Mouse (Mus musculus): ENCODE results near the gene Itprid1. TPM values are rescaled to one million over a fixed set of nuclear protein-coding genes. Genes with fewer than 3 reads are reported as not detected.
A peak's percentile ranks its signal among the peaks of the same experiment; 100 is the strongest.

The Itprid1 gene
- polyA plus RNA-seq, 1 experiment from 2014 or later, result 0.04 TPM

GRCm38 (mm10) chr6:55814184-55814926 lies 22.3 kb upstream of the Itprid1 start:
- Histone ChIP-seq H3K4me3 (no peak overlapping the region), H3K27ac (no peak overlapping the region), H3K4me1 (no peaks in the 10 kb centered on the region), H3K36me3 (no peaks in the 10 kb centered on the region), H3K9me3 (replicated peaks) (no peaks in the 10 kb centered on the region), H3K27me3 (ENCODE audit: low read depth, poor library complexity, severe bottlenecking) (no peaks in the 10 kb centered on the region)
- WGBS, result 77% methylated on average over 12 of the region's 12 CpGs
- DNase-seq (ENCODE audit: low spot score), result no peak

GRCm38 (mm10) chr6:55816911-55817310 lies 19.8 kb upstream of the Itprid1 start:
- no peak overlapping the region for H3K27ac ChIP-seq
- 91% methylated on average over 5 of the region's 5 CpGs for WGBS
- H3K9me3 ChIP-seq (replicated peaks), result no peaks in the 10 kb centered on the region
- no peaks in the 10 kb centered on the region for H3K36me3 ChIP-seq
- no peak for DNase-seq (ENCODE audit: low spot score)
- H3K27me3 ChIP-seq (ENCODE audit: low read depth, poor library complexity, severe bottlenecking), result no peaks in the 10 kb centered on the region
- H3K4me3 ChIP-seq, result no peak overlapping the region
- H3K4me1 ChIP-seq, result no peaks in the 10 kb centered on the region

GRCm38 (mm10) chr6:55829722-55830121 lies 7.0 kb upstream of the Itprid1 start:
- no peak overlapping the region for H3K4me3 ChIP-seq
- WGBS, result 82% methylated on average over 6 of the region's 6 CpGs
- H3K36me3 ChIP-seq, result no peaks in the 10 kb centered on the region
- no peaks in the 10 kb centered on the region for H3K4me1 ChIP-seq
- no peak overlapping the region for H3K27ac ChIP-seq
- H3K27me3 ChIP-seq (ENCODE audit: low read depth, poor library complexity, severe bottlenecking), result no peaks in the 10 kb centered on the region
- no peaks in the 10 kb centered on the region for H3K9me3 ChIP-seq (replicated peaks)
- DNase-seq (ENCODE audit: low spot score), result no peak

- no peak for DNase-seq (ENCODE audit: low spot score)
- Histone ChIP-seq H3K9me3 (replicated peaks) (no peaks in the 10 kb centered on the region), H3K4me3 (no peak overlapping the region), H3K27me3 (ENCODE audit: low read depth, poor library complexity, severe bottlenecking) (no peaks in the 10 kb centered on the region), H3K36me3 (no peaks in the 10 kb centered on the region), H3K4me1 (no peaks in the 10 kb centered on the region), H3K27ac (no peak overlapping the region)
Measured at GRCm38 (mm10) chr6:55852589-55852988, 15.9 kb downstream of the Itprid1 start.

- no peak overlapping the region for H3K27ac ChIP-seq
- no peak overlapping the region for H3K4me3 ChIP-seq
- no peak for DNase-seq (ENCODE audit: low spot score)
- H3K27me3 ChIP-seq (ENCODE audit: low read depth, poor library complexity, severe bottlenecking), result no peaks in the 10 kb centered on the region
- no peaks in the 10 kb centered on the region for H3K9me3 ChIP-seq (replicated peaks)
- H3K4me1 ChIP-seq, result no peaks in the 10 kb centered on the region
- WGBS, result 88% methylated on average over 4 of the region's 4 CpGs
- no peaks in the 10 kb centered on the region for H3K36me3 ChIP-seq
Measured at GRCm38 (mm10) chr6:55856085-55856484, 19.4 kb downstream of the Itprid1 start.

- Histone ChIP-seq H3K27me3 (ENCODE audit: low read depth, poor library complexity, severe bottlenecking) (no peaks in the 10 kb centered on the region), H3K27ac (no peak overlapping the region), H3K4me1 (no peaks in the 10 kb centered on the region), H3K9me3 (replicated peaks) (no peaks in the 10 kb centered on the region), H3K4me3 (no peak overlapping the region), H3K36me3 (no peaks in the 10 kb centered on the region)
- no peak for DNase-seq (ENCODE audit: low spot score)
- 83% methylated on average over 2 of the region's 2 CpGs for WGBS
Measured at GRCm38 (mm10) chr6:55865206-55865605, 28.5 kb downstream of the Itprid1 start.

- DNase-seq (ENCODE audit: low spot score), result no peak
- no peak overlapping the region for H3K27ac ChIP-seq
- H3K4me3 ChIP-seq, result no peak overlapping the region
- WGBS, result 54% methylated on average over 5 of the region's 5 CpGs
- H3K27me3 ChIP-seq (ENCODE audit: low read depth, poor library complexity, severe bottlenecking), result no peaks in the 10 kb centered on the region
- peaks cover 23% of the 10 kb centered on the region for H3K4me1 ChIP-seq
- no peaks in the 10 kb centered on the region for H3K9me3 ChIP-seq (replicated peaks)
- no peaks in the 10 kb centered on the region for H3K36me3 ChIP-seq
Measured at GRCm38 (mm10) chr6:55879356-55879960, 42.8 kb downstream of the Itprid1 start.

GRCm38 (mm10) chr6:55880886-55881285 lies 44.2 kb downstream of the Itprid1 start:
- Histone ChIP-seq H3K27ac (no peak overlapping the region), H3K27me3 (ENCODE audit: low read depth, poor library complexity, severe bottlenecking) (no peaks in the 10 kb centered on the region), H3K9me3 (replicated peaks) (no peaks in the 10 kb centered on the region), H3K4me1 (peaks cover 23% of the 10 kb centered on the region), H3K36me3 (no peaks in the 10 kb centered on the region), H3K4me3 (no peak overlapping the region)
- peak; percentile 30 for DNase-seq (ENCODE audit: low spot score)
- 25% methylated on average over 3 of the region's 3 CpGs for WGBS

- WGBS, result 89% methylated on average over 1 of the region's 1 CpGs
- DNase-seq (ENCODE audit: low spot score), result no peak
- Histone ChIP-seq H3K9me3 (replicated peaks) (no peaks in the 10 kb centered on the region), H3K27ac (no peak overlapping the region), H3K27me3 (ENCODE audit: low read depth, poor library complexity, severe bottlenecking) (no peaks in the 10 kb centered on the region), H3K4me3 (no peak overlapping the region), H3K36me3 (no peaks in the 10 kb centered on the region), H3K4me1 (no peaks in the 10 kb centered on the region)
Measured at GRCm38 (mm10) chr6:55887598-55887997, 50.9 kb downstream of the Itprid1 start.

GRCm38 (mm10) chr6:55901568-55902328 lies 65.1 kb downstream of the Itprid1 start:
- Histone ChIP-seq H3K27ac (no peak overlapping the region), H3K9me3 (replicated peaks) (no peaks in the 10 kb centered on the region), H3K4me3 (no peak overlapping the region), H3K27me3 (ENCODE audit: low read depth, poor library complexity, severe bottlenecking) (no peaks in the 10 kb centered on the region), H3K4me1 (no peaks in the 10 kb centered on the region), H3K36me3 (no peaks in the 10 kb centered on the region)
- DNase-seq (ENCODE audit: low spot score), result no peak
- 83% methylated on average over 5 of the region's 5 CpGs for WGBS

GRCm38 (mm10) chr6:55902329-55902605 lies 65.6 kb downstream of the Itprid1 start:
- Histone ChIP-seq H3K4me1 (no peaks in the 10 kb centered on the region), H3K4me3 (no peak overlapping the region), H3K27ac (no peak overlapping the region), H3K36me3 (no peaks in the 10 kb centered on the region), H3K9me3 (replicated peaks) (no peaks in the 10 kb centered on the region), H3K27me3 (ENCODE audit: low read depth, poor library complexity, severe bottlenecking) (no peaks in the 10 kb centered on the region)
- no peak for DNase-seq (ENCODE audit: low spot score)
- WGBS, result 39% methylated on average over 1 of the region's 1 CpGs

- WGBS, result 88% methylated on average over 5 of the region's 5 CpGs
- H3K36me3 ChIP-seq, result no peaks in the 10 kb centered on the region
Measured at GRCm38 (mm10) chr6:55919206-55919605, 82.5 kb downstream of the Itprid1 start.

GRCm38 (mm10) chr6:55920282-55920720 lies 83.6 kb downstream of the Itprid1 start:
- no peak overlapping the region for H3K27ac ChIP-seq
- DNase-seq (ENCODE audit: low spot score), result no peak

More at GRCm38 (mm10) chr6:55919206-55919605, 82.5 kb downstream of the Itprid1 start:
- DNase-seq (ENCODE audit: low spot score), result no peak
- Histone ChIP-seq H3K4me3 (no peak overlapping the region), H3K9me3 (replicated peaks) (no peaks in the 10 kb centered on the region), H3K27ac (no peak overlapping the region), H3K4me1 (0 out of 2 replicates have a peak, but pooled peaks cover 4% of the 10 kb centered on the region), H3K27me3 (ENCODE audit: low read depth, poor library complexity, severe bottlenecking) (no peaks in the 10 kb centered on the region)

More at GRCm38 (mm10) chr6:55920282-55920720, 83.6 kb downstream of the Itprid1 start:
- no peaks in the 10 kb centered on the region for H3K36me3 ChIP-seq
- no peak overlapping the region for H3K4me3 ChIP-seq
- 0 out of 2 replicates have a peak, but pooled peaks cover 4% of the 10 kb centered on the region for H3K4me1 ChIP-seq
- no peaks in the 10 kb centered on the region for H3K27me3 ChIP-seq (ENCODE audit: low read depth, poor library complexity, severe bottlenecking)
- no peaks in the 10 kb centered on the region for H3K9me3 ChIP-seq (replicated peaks)
- 82% methylated on average over 3 of the region's 3 CpGs for WGBS

Measured in limb, embryonic 10.5 days (tissue).